Mouse (Mus musculus) left cerebral cortex, postnatal 10 days (tissue): ENCODE measurements around the gene Anxa1. TPM values are rescaled to one million over a fixed set of nuclear protein-coding genes. Genes with fewer than 3 reads are reported as not detected.

ENCODE experiments used
- total RNA-seq, 2 experiments: library from RNA; stranded (reverse); gene quantifications; 2 replicates each; pipeline ENCODE4 v1.2.3; 2021

Anxa1 gene
- total RNA-seq, 2 experiments from 2014 or later = 2.5 to 3.2 TPM

Other genes starting within 250 kb of the Anxa1 start
- 10 to 100 TPM; 18.0 to 23.1 TPM for gene Aldh1a1, start 101.8 kb upstream of the Anxa1 start, total RNA-seq